Mouse (Mus musculus) myocyte (in vitro differentiated cells): ENCODE measurements around the gene Mtcl1.

Source experiments
- CEBPB ChIP-seq: IDR thresholded peaks from 2 replicates; pipeline ENCODE4 v1.6.1; 2011; ENCODE audit warnings: mild to moderate bottlenecking, moderate library complexity; ENCODE audit not compliant: poor library complexity, insufficient read depth, severe bottlenecking
- E2F4 ChIP-seq: IDR thresholded peaks from one replicate; pipeline ENCODE4 v1.6.1; 2011; ENCODE audit warnings: mild to moderate bottlenecking, control low read depth, moderate library complexity; ENCODE audit not compliant: insufficient read depth
- MAX ChIP-seq: IDR thresholded peaks from one replicate; pipeline ENCODE4 v1.6.1; 2011; ENCODE audit warnings: low read depth, mild to moderate bottlenecking, control low read depth
- MYOG ChIP-seq, 3 experiments: IDR thresholded peaks; one replicate each; pipeline ENCODE4 v1.6.1; 2011; ENCODE audit warnings: control low read depth in 2 of 3, low read depth in 2 of 3, mild to moderate bottlenecking in 2 of 3; ENCODE audit not compliant: insufficient read length in 2 of 3, control insufficient read depth in 1 of 3, insufficient read depth in 1 of 3
- POLR2A ChIP-seq: IDR thresholded peaks from one replicate; pipeline ENCODE4 v1.6.1; 2011; ENCODE audit warnings: low read depth, mild to moderate bottlenecking, control low read depth, moderate library complexity; ENCODE audit not compliant: insufficient read length
- POLR2AphosphoS2 ChIP-seq: IDR thresholded peaks from one replicate; pipeline ENCODE4 v1.6.1; 2011; ENCODE audit warnings: low read depth, control low read depth; ENCODE audit not compliant: insufficient read length
- REST ChIP-seq: IDR thresholded peaks from one replicate; pipeline ENCODE4 v1.6.1; 2011; ENCODE audit warnings: mild to moderate bottlenecking, control low read depth, moderate library complexity; ENCODE audit not compliant: insufficient read depth, insufficient read length
- SRF ChIP-seq: IDR thresholded peaks from one replicate; pipeline ENCODE4 v1.6.1; 2011; ENCODE audit warnings: low read depth; ENCODE audit not compliant: control insufficient read depth, insufficient read length
- TCF12 ChIP-seq: IDR thresholded peaks from one replicate; pipeline ENCODE4 v1.6.1; 2011; ENCODE audit warnings: mild to moderate bottlenecking, control low read depth; ENCODE audit not compliant: poor library complexity, insufficient read depth, severe bottlenecking
- TCF3 ChIP-seq: IDR thresholded peaks from one replicate; pipeline ENCODE4 v1.6.1; 2011; ENCODE audit warnings: low read depth, control low read depth; ENCODE audit not compliant: insufficient read length
- USF1 ChIP-seq: IDR thresholded peaks from one replicate; pipeline ENCODE4 v1.6.1; 2011; ENCODE audit warnings: low read depth, mild to moderate bottlenecking, control low read depth, moderate library complexity

DNA sequence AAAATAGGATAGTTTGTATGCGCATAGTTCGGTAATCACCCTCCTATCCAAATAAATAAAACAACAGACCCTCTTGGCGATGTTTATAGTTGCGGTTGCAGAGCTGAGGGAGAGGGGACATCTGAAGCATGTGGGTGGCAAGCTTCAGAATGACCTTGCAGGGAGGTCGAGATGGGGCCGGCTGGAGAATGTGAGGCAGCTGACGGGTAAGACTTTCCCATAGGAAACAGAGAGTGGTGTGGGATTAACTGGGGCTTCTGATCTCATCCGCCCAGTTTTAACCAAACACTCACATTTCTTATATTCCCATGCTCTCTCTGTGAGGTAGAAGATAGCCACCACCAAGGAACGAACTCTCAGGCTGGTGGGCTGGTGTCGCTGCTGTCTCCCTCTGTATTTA lies 134.1 kb downstream of the Mtcl1 start:
- TF ChIP-seq E2F4 = no peak
- TF ChIP-seq POLR2A = no peak
- no peak for TF ChIP-seq POLR2AphosphoS2
- TF ChIP-seq USF1 = no peak
- no peak for TF ChIP-seq CEBPB
- no peak for TF ChIP-seq REST
- TF ChIP-seq MAX = no peak
- TF ChIP-seq TCF12 = no peak
- TF ChIP-seq TCF3 = no peak
- TF ChIP-seq SRF = no peak
- TF ChIP-seq MYOG (IDR thresholded peaks at IDR 0.05; ENCODE audit: control insufficient read depth in 1 of 3, insufficient read depth in 1 of 3, insufficient read length in 2 of 3, low read depth in 2 of 3) = peak in 1 of 3 experiments; percentile 50
